Mouse (Mus musculus) layer of hippocampus, adult 2 months (tissue): ENCODE measurements at regions not wholly inside any gene's neighbourhood (a gene's known extent, or its start where the extent isn't known, plus 50 kb on each side); places are given as distances from the start of the nearest gene placed in this dataset.

Experiments used
- DNase-seq, 2 experiments: peaks; one replicate each; pipeline ENCODE4 v3.0.0; 2022; ENCODE audit warnings: low spot score in 2 of 2
- H3K27ac ChIP-seq: fragments of 200-600 bp; 2 replicates; pipeline ENCODE4 v1.8.1; 2022
- H3K4me3 ChIP-seq: fragments of 200-600 bp; 2 replicates; pipeline ENCODE4 v1.8.1; 2022; ENCODE audit warnings: mild to moderate bottlenecking
- CTCF ChIP-seq: fragments of 200-600 bp; conservative IDR thresholded peaks from 2 replicates; pipeline ENCODE4 v1.8.1; 2022; ENCODE audit warnings: antibody characterized with exemption, mild to moderate bottlenecking, moderate library complexity

DNA sequence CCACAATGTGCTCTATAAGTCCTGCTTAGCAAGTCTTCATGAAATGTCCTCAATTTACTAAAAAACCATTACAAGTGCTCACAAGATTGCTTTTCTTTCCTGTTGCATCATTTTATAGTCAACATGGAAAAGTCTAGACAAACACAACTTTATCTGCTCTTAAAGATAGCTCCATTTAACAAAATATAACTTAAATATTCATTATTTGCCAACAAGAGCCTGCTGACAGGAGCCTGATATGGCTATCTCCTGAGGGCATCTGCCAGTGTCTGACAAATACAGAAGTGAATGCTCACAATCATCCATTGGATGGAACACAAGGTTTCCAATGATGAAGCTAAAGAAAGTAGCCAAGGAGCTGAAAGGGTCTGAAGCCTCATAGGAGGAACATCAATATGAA lies 197.8 kb downstream of the Ndufa4 start:
- no peak for TF ChIP-seq CTCF
- Histone ChIP-seq H3K4me3 (no peak overlapping the region), H3K27ac (no peak overlapping the region)
- no peak for DNase-seq
